Comparison of ENCODE assay signal across 15 mouse cellular contexts in genomic region chr11:120964195-120965157, GRCm38 (mm10). TPM values are rescaled to one million over a fixed set of nuclear protein-coding genes. Genes with fewer than 3 reads are reported as not detected.
DNase-seq lines count a peak whose midpoint lies in the region; ATAC-seq and TF ChIP-seq lines count a peak whose summit lies in the region.
"Had no signal": no experiment of that assay in that cellular context is flagged by ENCODE, and none has a peak within 500 bp of the region (broad histone marks: within the 10 kb centered on the region; RNA-seq: fewer than 3 reads in every experiment).

No protein-coding gene starts in this region.

- no peak for ATAC-seq in heart, embryonic 16.5 days (replicated peaks; ENCODE audit: extremely low read depth, insufficient read depth, low FRiP score)
- ATAC-seq in heart, embryonic 11.5 days (replicated peaks; ENCODE audit: insufficient number of reproducible peaks, low FRiP score, low TSS enrichment): no peak
- 0 out of 2 replicates have a peak, but pooled peaks have one; percentile 14 for ATAC-seq in lung, postnatal 0 days
- ATAC-seq: intestine, embryonic 15.5 days had no signal

- no peak overlapping the region for H3K4me3 ChIP-seq in heart, embryonic 16.5 days (ENCODE audit: low read length)
- H3K4me3 ChIP-seq in heart, embryonic 11.5 days (ENCODE audit: low read depth, low read length): no peak overlapping the region
- H3K4me3 ChIP-seq in lung, postnatal 0 days (ENCODE audit: low read depth, low read length): no peak overlapping the region
- H3K4me3 ChIP-seq: hindbrain, embryonic 13.5 days; intestine, embryonic 15.5 days had no signal

- no peaks in the 10 kb centered on the region for H3K27me3 ChIP-seq in heart, embryonic 16.5 days (ENCODE audit: control insufficient read depth, insufficient read depth, low read length)
- no peaks in the 10 kb centered on the region for H3K27me3 ChIP-seq in heart, embryonic 11.5 days (ENCODE audit: control insufficient read depth, insufficient read depth, low read length)
- no peaks in the 10 kb centered on the region for H3K27me3 ChIP-seq in lung, postnatal 0 days (replicated peaks; ENCODE audit: insufficient read depth, low read length)
- H3K27me3 ChIP-seq: hindbrain, embryonic 13.5 days; intestine, embryonic 15.5 days had no signal

- TF ChIP-seq CTCF in lung, postnatal 0 days (IDR thresholded peaks at IDR 0.05): no peak
- no peak for TF ChIP-seq CTCF in brain, embryonic 14.5 days (IDR thresholded peaks at IDR 0.05; ENCODE audit: borderline replicate concordance, extremely low read depth, insufficient read depth, insufficient read length)

- no peaks in the 10 kb centered on the region for H3K9me3 ChIP-seq in heart, embryonic 16.5 days (replicated peaks; ENCODE audit: control insufficient read depth, low read length)
- no peaks in the 10 kb centered on the region for H3K9me3 ChIP-seq in heart, embryonic 11.5 days (replicated peaks; ENCODE audit: control insufficient read depth, low read length)
- no peaks in the 10 kb centered on the region for H3K9me3 ChIP-seq in lung, postnatal 0 days (ENCODE audit: low read length)
- H3K9me3 ChIP-seq: hindbrain, embryonic 13.5 days; intestine, embryonic 15.5 days had no signal

- TF ChIP-seq EP300 in lung, postnatal 0 days (IDR thresholded peaks at IDR 0.05): no peak

- 62% methylated on average over 10 of the region's 10 CpGs for WGBS in heart, embryonic 16.5 days
- 83% methylated on average over 10 of the region's 10 CpGs for WGBS in heart, embryonic 11.5 days (ENCODE audit: insufficient replicate concordance)
- 83% methylated on average over 10 of the region's 10 CpGs for WGBS in lung, postnatal 0 days

- H3K4me2 ChIP-seq in heart, embryonic 16.5 days (ENCODE audit: low read depth, low read length): no peak overlapping the region
- H3K4me2 ChIP-seq in heart, embryonic 11.5 days: no peak overlapping the region
- H3K4me2 ChIP-seq in lung, postnatal 0 days (replicated peaks; ENCODE audit: low read depth, low read length): no peak overlapping the region
- H3K4me2 ChIP-seq: hindbrain, embryonic 13.5 days; intestine, embryonic 15.5 days had no signal

- no peak for DNase-seq in lung, postnatal 0 days (ENCODE audit: low spot score)
- DNase-seq in lung, postnatal 14 days: no peak
- DNase-seq in Muller cell, postnatal 12 days (ENCODE audit: inconsistent ontology term): peak; percentile 67
- DNase-seq in brain, embryonic 14.5 days (ENCODE audit: low read depth): peak; percentile 25
- DNase-seq in urinary bladder, postnatal 25 days (ENCODE audit: low spot score): no peak
- no peak for DNase-seq in urinary bladder, postnatal 36 days (ENCODE audit: low spot score in 2 of 2)
- DNase-seq: adrenal gland, postnatal 10 days; cerebellum, adult 18-20 months; lung, adult 18-20 months; right cerebral cortex, postnatal 4 days; thymus, postnatal 4 days had no signal

- H3K9ac ChIP-seq in heart, embryonic 16.5 days (ENCODE audit: low read length): no peak overlapping the region
- no peak overlapping the region for H3K9ac ChIP-seq in heart, embryonic 11.5 days (ENCODE audit: low read depth, low read length)
- H3K9ac ChIP-seq in lung, postnatal 0 days (replicated peaks; ENCODE audit: low read depth): no peak overlapping the region
- H3K9ac ChIP-seq: hindbrain, embryonic 13.5 days; intestine, embryonic 15.5 days had no signal

- H3K36me3 ChIP-seq in heart, embryonic 16.5 days (ENCODE audit: control insufficient read depth, insufficient read depth): peaks cover 77% of the 10 kb centered on the region
- H3K36me3 ChIP-seq in heart, embryonic 11.5 days (ENCODE audit: control insufficient read depth, insufficient read depth, low read length): peaks cover 34% of the 10 kb centered on the region
- H3K36me3 ChIP-seq in lung, postnatal 0 days (ENCODE audit: insufficient read depth, low read length): peaks cover 55% of the 10 kb centered on the region

- peak overlapping the region; percentile 24 for H3K27ac ChIP-seq in heart, embryonic 16.5 days (ENCODE audit: low read length)
- no peak overlapping the region for H3K27ac ChIP-seq in heart, embryonic 11.5 days (ENCODE audit: low read depth, low read length)
- no peak overlapping the region for H3K27ac ChIP-seq in lung, postnatal 0 days (ENCODE audit: low read length)
- H3K27ac ChIP-seq: hindbrain, embryonic 13.5 days; intestine, embryonic 15.5 days had no signal

- peaks cover 32% of the 10 kb centered on the region for H3K4me1 ChIP-seq in heart, embryonic 16.5 days (ENCODE audit: control insufficient read depth, insufficient read depth, low read length)
- H3K4me1 ChIP-seq in heart, embryonic 11.5 days (ENCODE audit: control insufficient read depth, insufficient read depth, low read length): peaks cover 17% of the 10 kb centered on the region
- no peaks in the 10 kb centered on the region for H3K4me1 ChIP-seq in lung, postnatal 0 days (ENCODE audit: insufficient read depth, low read depth, low read length)
- H3K4me1 ChIP-seq: intestine, embryonic 15.5 days had no signal

- TF ChIP-seq POLR2A in brain, embryonic 14.5 days (IDR thresholded peaks at IDR 0.05; ENCODE audit: borderline replicate concordance, extremely low read depth, insufficient read depth, insufficient read length, poor library complexity, severe bottlenecking): no peak

RNA-seq across cellular contexts. Expression of gene Slc16a3, which starts 16.2 kb away (rescaled TPM):
- polyA plus RNA-seq in heart, embryonic 16.5 days (2015; fragmentation: Nextera tagmentation; extraction: Ambion mirVana): 164 and 206 TPM in 2 replicates
- 176 and 189 TPM in 2 replicates for polyA plus RNA-seq in heart, embryonic 11.5 days (2014; fragmentation: Nextera tagmentation; extraction: Ambion mirVana)
- polyA plus RNA-seq in lung, postnatal 0 days (2015; fragmentation: Nextera tagmentation; extraction: Ambion mirVana): 10.0 and 10.4 TPM in 2 replicates
- 9.4 and 10.9 TPM in 2 replicates for polyA plus RNA-seq in brain, embryonic 14.5 days (2012; rRNA removed)

RNA-seq across cellular contexts. Expression of gene Csnk1d, which starts 26.7 kb away (rescaled TPM):
- polyA plus RNA-seq in heart, embryonic 16.5 days (2015; fragmentation: Nextera tagmentation; extraction: Ambion mirVana): 68.8 and 76.1 TPM in 2 replicates
- polyA plus RNA-seq in heart, embryonic 11.5 days (2014; fragmentation: Nextera tagmentation; extraction: Ambion mirVana): 47.9 and 58.5 TPM in 2 replicates
- polyA plus RNA-seq in lung, postnatal 0 days (2015; fragmentation: Nextera tagmentation; extraction: Ambion mirVana): 83.7 and 84.4 TPM in 2 replicates
- polyA plus RNA-seq in brain, embryonic 14.5 days (2012; rRNA removed): 187 and 202 TPM in 2 replicates

RNA-seq across cellular contexts. Expression of gene Ccdc57, which starts 31.8 kb away (rescaled TPM):
- polyA plus RNA-seq in heart, embryonic 16.5 days (2015; fragmentation: Nextera tagmentation; extraction: Ambion mirVana): 4.0 and 4.5 TPM in 2 replicates
- polyA plus RNA-seq in heart, embryonic 11.5 days (2014; fragmentation: Nextera tagmentation; extraction: Ambion mirVana): 3.3 and 3.9 TPM in 2 replicates
- 3.4 and 3.7 TPM in 2 replicates for polyA plus RNA-seq in lung, postnatal 0 days (2015; fragmentation: Nextera tagmentation; extraction: Ambion mirVana)
- 5.6 and 7.2 TPM in 2 replicates for polyA plus RNA-seq in brain, embryonic 14.5 days (2012; rRNA removed)

Comparison
In these comparisons a context has a peak if more than half of its experiments do, and no peak if none do; other contexts are left out.
1. DNase-seq: peak in Muller cell, postnatal 12 days (single experiment) and brain, embryonic 14.5 days (single experiment); none in lung, postnatal 0 days (single experiment), lung, postnatal 14 days (single experiment), urinary bladder, postnatal 25 days (single experiment) and urinary bladder, postnatal 36 days (0 of 2).
2. RNA of gene Slc16a3, which starts 16.2 kb away (polyA plus RNA-seq): 176 to 189 TPM in heart, embryonic 11.5 days and 164 to 206 TPM in heart, embryonic 16.5 days; 9.4 to 10.9 TPM in brain, embryonic 14.5 days and 10.0 to 10.4 TPM in lung, postnatal 0 days; every median in the first group is over 10 times any median in the second.